Mouse (Mus musculus): ENCODE data around the gene Fkbp3. TPM values are rescaled to one million over a fixed set of nuclear protein-coding genes. Genes with fewer than 3 reads are reported as not detected.

The Fkbp3 gene
- total and polyA plus RNA-seq, 3 experiments, result 167 to 173 TPM; not detected in 1

- Histone ChIP-seq H3K4me1 (ENCODE audit: control insufficient read depth in 1 of 2, insufficient read depth in 2 of 2, low read length in 2 of 2) (peaks cover 0 to 8% of the 10 kb centered on the region in 2 experiments; a peak in 2 of 4 replicates), H3K79me2 (ENCODE audit: control insufficient read depth, insufficient read depth, low read length, poor library complexity) (peaks cover 30% of the 10 kb centered on the region), H3K27ac (ENCODE audit: control insufficient read depth, low read depth, low read length) (peak within 1 kb of the TSS; percentile 52)
Measured at GRCm38 (mm10) chr12:65075085-65075732, 1.4 kb upstream of the Fkbp3 start, which contains the start of gene Fancm. Gene Fancm, plus strand, starts transcription at chr12:65075603.

DNA sequence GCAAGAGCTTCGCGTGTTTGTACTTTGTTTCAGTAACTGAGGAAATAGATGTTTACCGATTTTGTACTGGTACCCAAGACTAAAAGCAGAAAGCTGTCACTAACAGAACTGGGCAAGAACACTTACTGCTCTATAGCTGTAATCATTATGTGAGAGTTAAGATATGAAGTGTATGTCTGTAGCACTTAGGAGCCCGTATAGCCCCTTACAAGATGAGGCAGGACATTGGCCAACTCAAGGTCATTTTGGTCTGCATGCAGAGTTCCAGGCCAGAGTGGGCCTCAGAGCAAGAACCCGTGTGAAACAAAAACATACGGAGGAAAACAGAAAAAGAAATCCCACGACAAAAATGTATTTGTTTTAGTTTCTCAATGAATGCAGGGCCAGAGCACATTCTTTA lies 844 bp upstream of the Fkbp3 start:
- peak; percentile 49 for DNase-seq (ENCODE audit: low read depth, low spot score)
- TF ChIP-seq POLR2A (IDR thresholded peaks at IDR 0.05; ENCODE audit: control insufficient read depth in 1 of 2, insufficient read depth in 1 of 2, low read depth in 1 of 2, low read length in 2 of 2, poor library complexity in 1 of 2), result no peak
- TF ChIP-seq TBP (IDR thresholded peaks at IDR 0.05; ENCODE audit: low read depth, low read length), result no peak
- no peak for TF ChIP-seq TAL1 (IDR thresholded peaks at IDR 0.05; ENCODE audit: low read length)
- no peak for TF ChIP-seq ZC3H11A (IDR thresholded peaks at IDR 0.05; ENCODE audit: low read depth, low read length)
- 0 out of 2 replicates have a peak, but pooled peaks have one; percentile 34 for TF ChIP-seq CHD1 (IDR thresholded peaks at IDR 0.05; ENCODE audit: low read depth, low read length)
- peak; percentile 57; the same call in 1 of the 2 replicates for TF ChIP-seq ZMIZ1 (IDR thresholded peaks at IDR 0.05; ENCODE audit: low read depth, low read length)
- no peak for TF ChIP-seq JUND (IDR thresholded peaks at IDR 0.05; ENCODE audit: low read depth, low read length)
- no peak for TF ChIP-seq MAX (IDR thresholded peaks at IDR 0.05; ENCODE audit: low read length)
- no peak for TF ChIP-seq TCF12 (IDR thresholded peaks at IDR 0.05; ENCODE audit: low read depth, low read length)
- TF ChIP-seq ZNF384 (IDR thresholded peaks at IDR 0.05; ENCODE audit: low read depth, low read length), result no peak
- TF ChIP-seq HCFC1 (IDR thresholded peaks at IDR 0.05; ENCODE audit: low read depth, low read length), result no peak
- TF ChIP-seq POLR2AphosphoS5 (IDR thresholded peaks at IDR 0.05; ENCODE audit: borderline replicate concordance, low read depth, low read length), result no peak
- no peak for TF ChIP-seq USF2 (IDR thresholded peaks at IDR 0.05; ENCODE audit: borderline replicate concordance in 1 of 2, insufficient read depth in 1 of 2, low read depth in 1 of 2, low read length in 2 of 2)
- no peak; the same call in 1 of the 2 replicates for TF ChIP-seq KAT2A (conservative IDR thresholded peaks at IDR 0.05; ENCODE audit: low read depth, low read length)
- Histone ChIP-seq H3K9me3 (replicated peaks; ENCODE audit: insufficient read depth, low read length) (no peaks in the 10 kb centered on the region), H3K36me3 (ENCODE audit: control insufficient read depth in 1 of 2, insufficient read depth in 2 of 2, low read length in 2 of 2) (peaks cover 0 to 16% of the 10 kb centered on the region in 2 experiments; a peak in 3 of 4 replicates), H3K9ac (ENCODE audit: control insufficient read depth, low read depth, low read length, poor library complexity, severe bottlenecking) (peak overlapping the region; percentile 53), H3K4me1 (ENCODE audit: control insufficient read depth in 1 of 2, insufficient read depth in 2 of 2, low read length in 2 of 2) (peaks cover 0 to 8% of the 10 kb centered on the region in 2 experiments; a peak in 2 of 4 replicates), H3K4me3 (ENCODE audit: control insufficient read depth in 1 of 2, insufficient read depth in 1 of 2, low read depth in 2 of 2, low read length in 2 of 2) (peak overlapping the region; percentile 84 to 86), H3K27ac (ENCODE audit: control insufficient read depth, low read depth, low read length) (no peak overlapping the region), H3K27me3 (ENCODE audit: control insufficient read depth in 1 of 2, insufficient read depth in 2 of 2, low read length in 2 of 2) (no peaks in the 10 kb centered on the region), H3K79me2 (ENCODE audit: control insufficient read depth, insufficient read depth, low read length, poor library complexity) (peaks cover 30% of the 10 kb centered on the region)

More at GRCm38 (mm10) chr12:65075085-65075732, 1.4 kb upstream of the Fkbp3 start, which contains the start of gene Fancm:
- Histone ChIP-seq H3K9ac (ENCODE audit: control insufficient read depth, low read depth, low read length, poor library complexity, severe bottlenecking) (peak within 1 kb of the TSS; percentile 85), H3K36me3 (ENCODE audit: control insufficient read depth in 1 of 2, insufficient read depth in 2 of 2, low read length in 2 of 2) (peaks cover 0 to 16% of the 10 kb centered on the region in 2 experiments; a peak in 2 of 4 replicates), H3K4me3 (ENCODE audit: control insufficient read depth in 1 of 2, insufficient read depth in 1 of 2, low read depth in 2 of 2, low read length in 2 of 2) (peak within 1 kb of the TSS; percentile 84 to 86), H3K27me3 (ENCODE audit: control insufficient read depth in 1 of 2, insufficient read depth in 2 of 2, low read length in 2 of 2) (no peaks in the 10 kb centered on the region), H3K9me3 (replicated peaks; ENCODE audit: insufficient read depth, low read length) (no peaks in the 10 kb centered on the region)
- DNase-seq (ENCODE audit: low read depth, low spot score), result peak; percentile 96
- TF ChIP-seq POLR2AphosphoS2 (IDR thresholded peaks at IDR 0.05; ENCODE audit: low read length), result 0 out of 2 replicates have a peak, but pooled peaks have one; percentile 13
- TF ChIP-seq CHD2 (IDR thresholded peaks at IDR 0.05; ENCODE audit: low read length), result no peak
- no peak; the same call in none of the 2 replicates for TF ChIP-seq SIN3A (IDR thresholded peaks at IDR 0.05; ENCODE audit: low read length)
- peak; percentile 86 for TF ChIP-seq ELF1 (IDR thresholded peaks at IDR 0.05; ENCODE audit: low read depth, low read length)
- TF ChIP-seq ZMIZ1 (IDR thresholded peaks at IDR 0.05; ENCODE audit: low read depth, low read length), result peak; percentile 61; the same call in 1 of the 2 replicates
- TF ChIP-seq MXI1 (IDR thresholded peaks at IDR 0.05; ENCODE audit: low read depth, low read length), result peak; percentile 82
- TF ChIP-seq TBP (IDR thresholded peaks at IDR 0.05; ENCODE audit: low read depth, low read length), result peak; percentile 83
- peak; percentile 91 for TF ChIP-seq NRF1 (IDR thresholded peaks at IDR 0.05; ENCODE audit: insufficient read depth, low read depth, low read length, poor library complexity, severe bottlenecking)
- TF ChIP-seq ETS1 (IDR thresholded peaks at IDR 0.05; ENCODE audit: low read depth, low read length), result peak; percentile 32; the same call in 1 of the 2 replicates
- peak; percentile 82; the same call in 1 of the 2 replicates for TF ChIP-seq UBTF (IDR thresholded peaks at IDR 0.05; ENCODE audit: borderline replicate concordance, insufficient read depth, low read depth, low read length)
- TF ChIP-seq CTCF (IDR thresholded peaks at IDR 0.05 in 2 of 3, conservative IDR thresholded peaks at IDR 0.05 in 1 of 3; ENCODE audit: control insufficient read depth in 1 of 3, insufficient read depth in 1 of 3, low read depth in 2 of 3, low read length in 3 of 3, poor library complexity in 1 of 3, severe bottlenecking in 1 of 3), result no peak
- TF ChIP-seq KAT2A (conservative IDR thresholded peaks at IDR 0.05; ENCODE audit: low read depth, low read length), result no peak; the same call in 1 of the 2 replicates
- peak; percentile 76 to 88 for TF ChIP-seq POLR2A (IDR thresholded peaks at IDR 0.05; ENCODE audit: control insufficient read depth in 1 of 2, insufficient read depth in 1 of 2, low read depth in 1 of 2, low read length in 2 of 2, poor library complexity in 1 of 2)
- TF ChIP-seq NELFE (IDR thresholded peaks at IDR 0.05; ENCODE audit: low read depth, low read length), result peak; percentile 83
- no peak for TF ChIP-seq TCF12 (IDR thresholded peaks at IDR 0.05; ENCODE audit: low read depth, low read length)
- TF ChIP-seq E2F4 (IDR thresholded peaks at IDR 0.05; ENCODE audit: borderline replicate concordance, low read depth, low read length), result peak; percentile 92
- TF ChIP-seq HCFC1 (IDR thresholded peaks at IDR 0.05; ENCODE audit: low read depth, low read length), result peak; percentile 81

Data from MEL (cell line).